Mouse (Mus musculus): Measurements from ENCODE around the gene Rsph3b.
"Not testable (repeated sequence)": the region's sequence is repeated elsewhere in the genome, so short reads cannot be mapped to it uniquely, and the experiment has no call there.

Rsph3b gene

DNA sequence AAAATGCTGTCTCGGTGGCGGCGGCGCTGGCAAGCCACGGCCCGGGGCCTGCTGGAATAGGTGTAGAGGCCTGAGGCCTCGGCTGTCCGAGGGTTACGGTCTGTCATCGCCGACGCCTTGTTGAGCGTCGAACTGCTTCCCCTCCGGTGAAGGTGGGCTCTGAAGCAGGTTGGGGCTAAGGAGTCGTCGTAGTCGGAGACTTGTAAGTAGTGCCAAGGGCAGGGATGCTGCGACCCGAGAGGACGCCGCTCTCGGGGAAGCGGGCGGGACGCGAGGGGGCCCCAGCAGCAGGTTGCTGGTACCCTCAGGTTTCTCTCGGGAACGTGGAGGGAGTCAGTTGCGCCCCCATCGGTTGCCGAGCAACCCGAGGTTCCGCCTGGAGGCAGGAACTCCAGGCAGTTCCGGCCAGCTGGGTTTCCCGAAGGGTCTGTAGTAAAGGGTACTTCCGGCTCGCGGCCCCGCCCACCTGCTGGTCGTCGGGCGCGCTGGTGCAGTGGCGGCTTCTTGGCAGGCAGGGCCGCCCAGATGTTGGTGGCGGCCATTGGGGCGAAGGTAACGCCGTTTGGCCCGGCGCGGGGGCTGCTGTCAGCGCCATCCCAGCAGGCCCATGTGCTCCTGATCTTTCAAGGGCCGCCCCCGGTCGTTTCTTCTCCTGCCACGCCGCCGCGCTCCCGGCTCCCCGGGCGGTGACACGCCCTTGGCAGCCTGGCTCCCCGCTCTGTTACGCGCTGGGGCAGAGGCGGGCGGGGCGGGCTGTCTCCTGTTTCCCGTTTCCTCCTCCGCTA, at the start of gene Rsph3b:
Rsph3b (minus strand) TSS at position 699 of the 785 bp plus-strand sequence.
- peak; percentile 88 for DNase-seq (ENCODE audit: low spot score)

DNA sequence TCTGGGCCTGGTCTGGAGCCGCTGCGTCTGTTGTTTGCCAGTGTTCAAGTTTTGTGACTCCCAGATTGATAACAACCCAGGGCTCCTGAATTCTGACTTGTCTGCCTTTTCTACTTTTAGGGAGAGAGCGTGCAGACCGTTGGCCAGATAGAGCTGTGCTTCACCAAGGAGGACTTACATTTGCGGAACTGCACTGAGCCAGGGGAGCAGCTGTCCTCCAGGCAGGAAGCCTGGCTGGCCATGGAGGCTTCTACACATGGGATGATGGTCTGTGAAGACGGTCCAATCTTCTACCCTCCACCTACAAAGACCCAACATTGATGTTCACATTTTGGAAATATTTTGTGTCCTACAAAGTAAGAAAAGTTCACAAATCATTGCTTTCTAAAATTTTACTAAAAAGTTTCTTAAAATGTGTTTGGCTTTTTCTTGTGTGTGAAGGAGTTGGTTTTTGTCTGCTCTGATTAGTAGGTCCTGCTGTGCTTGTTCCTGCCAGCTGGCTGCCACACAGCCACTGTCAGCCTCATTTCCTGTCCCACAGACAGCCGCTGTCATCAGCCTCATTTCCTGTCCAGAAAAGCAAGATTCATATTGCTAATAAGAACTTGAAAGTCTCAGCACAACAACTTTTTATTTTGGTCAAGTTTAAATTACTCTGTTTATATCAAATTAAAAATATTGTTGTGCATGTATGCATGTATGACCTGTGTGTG, 49.5 kb upstream of the Rsph3b start:
- DNase-seq (ENCODE audit: low spot score): not testable (repeated sequence)

DNA sequence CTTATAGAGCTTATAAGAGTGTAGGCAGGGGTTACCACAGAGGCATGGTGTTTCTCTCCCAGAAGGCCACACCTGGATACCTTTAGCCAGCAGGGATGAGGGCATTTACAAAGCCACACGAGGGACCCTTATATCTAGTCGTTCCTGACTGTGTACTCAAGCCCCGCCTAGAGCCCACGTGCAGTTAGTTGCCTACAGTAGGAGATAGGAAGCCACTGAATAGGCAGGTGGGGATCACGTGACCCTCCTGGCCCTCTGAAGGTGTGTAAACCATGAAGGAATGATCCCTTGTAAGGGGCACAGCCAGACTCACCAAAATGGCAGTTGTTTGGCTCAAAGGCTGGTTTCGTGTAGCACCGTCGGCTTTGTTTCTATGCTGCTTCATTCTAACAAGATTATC, 48.3 kb upstream of the Rsph3b start:
- not testable (repeated sequence) for DNase-seq (ENCODE audit: low spot score)

DNA sequence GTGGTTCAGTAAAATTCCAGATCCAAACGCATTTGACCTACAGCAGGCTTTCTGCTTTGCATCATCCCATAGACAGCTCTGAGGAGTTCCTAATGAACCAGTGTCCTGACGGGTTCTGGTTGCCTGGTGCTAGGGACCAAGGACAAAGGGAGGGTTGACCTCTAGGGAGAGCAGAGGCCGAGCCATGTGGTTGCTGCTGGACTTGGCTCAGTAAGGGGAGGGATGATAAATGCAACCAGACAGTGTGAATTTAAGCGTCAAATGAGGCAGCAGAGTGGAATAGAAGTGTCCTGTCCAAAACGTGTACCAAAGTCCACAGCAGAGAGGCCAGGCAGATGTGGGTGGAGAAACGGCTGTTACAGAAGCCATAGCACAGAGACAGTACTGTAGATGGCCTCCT, 47.0 kb upstream of the Rsph3b start:
- DNase-seq (ENCODE audit: low spot score): not testable (repeated sequence)

DNA sequence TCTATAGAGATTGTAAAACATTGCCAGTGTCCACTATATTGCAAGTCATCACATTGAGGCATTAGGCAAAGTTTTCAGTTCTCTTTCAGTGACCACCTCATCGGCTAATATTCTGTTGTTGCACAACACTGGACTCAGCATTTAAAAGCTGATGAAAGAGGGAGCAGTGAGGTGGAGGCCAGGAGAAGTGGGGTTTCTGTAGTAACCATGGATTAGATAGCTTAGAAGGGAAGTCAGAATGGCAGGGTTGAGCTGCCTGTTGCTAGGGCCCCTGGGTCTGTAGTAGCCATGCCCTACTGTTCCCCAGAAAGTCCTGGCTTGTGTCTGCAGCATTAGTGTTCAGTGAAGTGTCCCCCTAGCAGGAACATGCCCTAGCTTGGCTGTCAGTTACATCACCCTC, 37.6 kb upstream of the Rsph3b start:
- DNase-seq (ENCODE audit: low spot score): not testable (repeated sequence)

DNA sequence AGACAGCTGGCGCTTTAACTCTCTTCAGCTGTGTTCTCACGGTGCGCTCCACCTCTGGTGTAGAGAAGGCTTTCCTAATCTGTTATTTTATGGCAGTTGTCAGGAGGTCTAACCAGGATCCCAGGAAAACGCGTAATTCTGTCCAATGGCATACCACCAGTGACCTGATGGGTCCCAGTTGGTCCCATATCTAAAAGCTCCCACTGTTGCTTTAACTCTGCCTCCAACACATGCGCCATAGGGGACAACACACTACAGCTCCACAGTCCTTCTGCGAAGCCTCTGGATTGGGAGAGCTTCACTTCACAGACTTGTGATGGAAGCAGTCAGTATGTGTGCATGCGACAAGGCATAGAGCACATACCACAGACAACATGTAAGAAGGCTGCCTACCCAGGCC, 31.7 kb upstream of the Rsph3b start:
- DNase-seq (ENCODE audit: low spot score): not testable (repeated sequence)

DNA sequence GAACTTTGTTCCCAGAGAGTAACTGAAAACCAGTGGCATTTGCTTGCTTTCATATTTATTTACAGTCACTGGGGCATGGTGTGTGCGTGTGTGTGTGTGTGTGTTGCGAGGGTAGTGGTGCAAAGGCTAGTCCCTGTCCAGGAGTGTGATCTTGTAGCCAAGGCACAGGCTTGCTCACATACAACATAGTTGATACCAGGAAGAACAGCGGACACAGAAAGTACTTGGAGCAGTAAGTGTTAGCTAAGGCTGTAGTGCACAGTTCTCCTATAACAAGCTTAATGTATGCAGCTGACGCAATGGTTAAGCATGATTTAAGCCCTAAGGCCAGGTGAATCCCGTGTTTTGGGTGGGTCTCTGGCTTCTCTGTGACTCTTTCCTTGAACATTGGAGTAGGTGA, 30.9 kb upstream of the Rsph3b start:
- DNase-seq (ENCODE audit: low spot score): not testable (repeated sequence)

DNA sequence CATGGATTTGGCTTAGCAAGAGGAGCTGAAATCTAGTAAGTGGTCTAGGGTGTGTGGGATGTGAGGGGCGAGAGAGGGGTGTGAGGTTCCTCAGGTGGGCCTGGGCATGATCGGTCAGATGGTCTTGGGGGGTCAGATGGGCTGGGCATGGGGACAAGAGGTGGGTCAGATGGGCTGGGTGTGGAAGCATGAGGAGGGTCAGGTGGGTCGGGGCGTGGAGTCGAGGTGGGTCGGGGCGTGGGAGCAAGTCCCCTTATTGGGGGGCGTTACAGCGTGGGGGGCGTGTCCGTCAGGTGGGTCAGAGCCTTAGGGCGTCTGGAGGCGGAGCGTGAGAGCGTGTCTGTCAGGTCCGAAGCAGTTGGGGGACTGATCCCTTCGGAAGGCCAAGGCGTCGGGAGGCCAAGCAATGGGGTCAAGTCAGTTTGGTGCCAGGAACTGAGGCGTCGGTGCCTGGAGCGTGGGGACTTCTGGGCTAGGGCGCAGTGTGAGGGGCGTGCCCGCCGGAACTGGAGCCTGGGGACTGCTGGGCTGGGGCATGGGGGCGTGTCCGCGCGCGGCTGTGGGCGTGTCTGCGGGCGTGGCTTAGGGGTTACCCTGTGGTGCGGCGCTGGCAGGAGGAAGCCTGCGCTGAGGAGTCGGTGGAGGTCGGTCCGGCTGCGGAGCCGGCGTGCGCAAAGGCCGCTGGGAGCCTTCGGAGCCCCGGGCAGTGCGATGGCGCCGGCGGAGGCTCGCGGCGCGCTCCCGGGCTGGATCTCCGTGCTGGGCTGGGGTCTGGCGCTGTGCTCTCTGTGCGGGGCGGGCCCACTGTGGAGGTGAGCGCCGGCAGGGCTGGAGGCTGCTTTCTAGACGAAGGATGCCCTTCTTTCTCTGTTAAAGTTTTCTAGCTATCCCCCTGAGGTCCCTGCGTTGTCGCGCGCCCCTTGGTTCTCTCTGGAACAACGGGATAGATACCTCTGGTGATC, 30.1 kb upstream of the Rsph3b start, which contains the start of gene Gm49721:
Gm49721 (plus strand) TSS at position 618 of the 962 bp plus-strand sequence.
- peak; percentile 69 for DNase-seq (ENCODE audit: low spot score)

DNA sequence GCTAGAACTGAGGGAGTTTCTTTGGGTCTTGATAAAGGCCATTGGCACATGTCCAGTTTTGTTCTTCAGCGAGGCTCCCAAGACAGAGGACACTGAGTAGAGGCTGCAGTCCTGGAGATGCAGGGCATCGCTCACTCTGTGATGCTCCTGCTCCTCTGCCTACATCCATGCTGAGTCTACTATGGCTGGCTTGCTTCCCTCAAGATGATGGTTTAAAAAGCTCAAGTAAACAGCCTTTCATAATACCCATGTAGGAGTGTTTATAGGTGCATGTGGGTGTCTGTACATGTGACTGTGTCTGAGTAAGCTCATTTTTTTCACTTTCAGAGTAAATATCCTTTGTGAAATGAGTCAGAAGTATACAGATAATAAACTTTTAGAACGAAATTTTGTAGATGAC, 26.5 kb upstream of the Rsph3b start:
- DNase-seq (ENCODE audit: low spot score): not testable (repeated sequence)

DNA sequence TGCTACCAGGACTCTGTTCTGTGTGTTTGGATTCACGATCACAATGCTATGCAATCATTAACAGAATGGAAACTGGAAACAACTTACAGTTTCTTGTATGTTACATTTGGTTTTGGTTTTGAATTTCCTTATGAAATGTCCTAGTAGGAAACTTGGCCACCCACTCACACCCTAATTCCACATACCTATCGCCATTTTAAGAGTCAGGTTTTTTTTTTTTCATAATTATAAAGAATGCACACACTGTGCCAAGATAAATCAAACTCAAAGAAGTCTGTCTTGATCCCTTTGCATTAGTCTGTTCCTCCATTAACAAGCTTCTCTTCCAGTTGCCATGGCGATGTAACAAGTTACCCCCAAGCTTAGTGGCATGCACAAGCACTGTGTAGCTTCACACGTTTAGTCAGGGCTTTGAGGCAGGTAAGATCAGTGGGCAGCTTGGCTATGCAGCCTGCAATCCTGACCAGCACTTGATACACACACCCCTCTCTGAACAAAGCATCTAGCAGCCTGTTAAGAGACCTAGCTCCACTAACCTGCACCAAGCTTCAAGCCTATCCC, 24.4 kb upstream of the Rsph3b start:
- not testable (repeated sequence) for DNase-seq (ENCODE audit: low spot score)

DNA sequence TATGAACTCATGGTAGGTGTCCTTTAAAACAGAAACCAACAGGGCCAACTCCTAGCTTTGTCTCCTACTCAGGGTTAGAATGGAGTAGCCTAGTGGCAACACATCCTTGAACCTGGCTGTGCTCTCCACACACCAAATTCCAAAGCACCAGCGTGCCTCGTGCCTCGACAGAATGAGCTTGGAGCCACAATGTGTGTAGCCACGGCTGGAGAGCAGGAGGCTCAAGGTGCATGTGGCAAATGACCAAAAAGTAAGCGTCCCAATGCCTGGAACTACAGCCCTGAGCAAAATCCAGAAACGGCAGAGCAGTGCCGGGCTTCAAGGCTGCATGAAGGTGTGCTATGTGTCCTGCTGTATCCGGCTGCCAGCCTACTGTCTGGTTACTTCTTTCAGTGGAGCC, 22.8 kb upstream of the Rsph3b start:
- not testable (repeated sequence) for DNase-seq (ENCODE audit: low spot score)

DNA sequence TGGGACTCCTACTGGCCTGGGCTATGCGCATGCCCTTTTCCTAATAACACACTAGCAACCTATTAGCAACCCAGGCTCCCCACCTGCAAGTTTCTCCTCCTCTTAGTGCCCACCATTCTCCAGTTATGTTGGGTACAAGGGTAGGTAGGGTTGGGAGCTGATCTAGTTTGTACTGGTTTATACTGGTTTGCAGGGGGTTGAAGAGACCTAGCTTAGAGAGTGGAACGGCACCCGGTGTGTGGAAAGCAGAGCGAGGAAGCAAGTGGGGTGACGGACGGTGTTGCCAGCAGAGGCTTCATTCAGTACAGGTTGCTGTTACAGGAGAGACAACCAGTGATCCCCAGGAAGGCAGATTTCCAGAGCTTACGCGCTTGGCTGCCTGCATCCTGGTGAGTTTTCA, 21.9 kb upstream of the Rsph3b start, which contains the start of gene Rnaset2b:
Rnaset2b (plus strand) TSS at position 301 of the 400 bp plus-strand sequence.
- not testable (repeated sequence) for DNase-seq (ENCODE audit: low spot score)

DNA sequence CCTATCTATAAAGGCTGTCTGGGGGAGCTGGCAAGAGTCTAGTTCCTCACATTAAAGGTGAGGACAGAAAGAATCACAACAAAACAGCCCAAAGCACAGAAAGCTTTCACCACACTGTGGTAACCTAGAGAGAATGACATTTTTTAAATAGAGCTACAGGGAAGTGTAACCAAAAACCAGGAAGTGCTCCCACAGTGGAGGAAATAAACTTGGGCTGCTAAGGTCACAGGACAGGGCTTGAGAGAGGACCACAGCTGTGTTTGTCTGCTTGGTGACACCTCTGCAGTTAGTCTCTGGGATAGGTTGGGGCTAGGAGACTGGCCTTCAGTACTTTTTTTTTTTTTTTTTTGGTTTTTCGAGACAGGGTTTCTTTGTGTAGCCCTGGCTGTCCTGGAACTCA, 19.2 kb upstream of the Rsph3b start:
- not testable (repeated sequence) for DNase-seq (ENCODE audit: low spot score)

DNA sequence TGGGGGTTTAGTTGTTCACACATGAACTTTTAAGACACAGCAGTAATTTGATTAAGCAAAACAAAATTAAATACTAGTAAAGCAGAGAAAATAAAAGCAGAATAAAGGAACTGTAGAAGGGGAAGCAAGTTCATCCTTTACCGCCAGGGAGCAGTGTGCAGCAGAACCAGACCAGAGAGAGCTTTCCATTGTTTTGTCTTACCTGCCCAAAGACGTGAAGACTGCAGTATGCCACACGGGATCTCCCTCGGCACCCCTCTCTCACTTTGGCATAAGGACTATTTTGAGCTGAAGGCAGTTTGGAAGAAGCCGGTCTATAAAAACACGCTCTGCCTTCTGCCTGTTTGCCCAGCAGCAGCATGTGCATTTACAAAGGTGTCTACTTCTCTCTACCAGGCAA, 16.9 kb upstream of the Rsph3b start:
- DNase-seq (ENCODE audit: low spot score): peak; percentile 32

DNA sequence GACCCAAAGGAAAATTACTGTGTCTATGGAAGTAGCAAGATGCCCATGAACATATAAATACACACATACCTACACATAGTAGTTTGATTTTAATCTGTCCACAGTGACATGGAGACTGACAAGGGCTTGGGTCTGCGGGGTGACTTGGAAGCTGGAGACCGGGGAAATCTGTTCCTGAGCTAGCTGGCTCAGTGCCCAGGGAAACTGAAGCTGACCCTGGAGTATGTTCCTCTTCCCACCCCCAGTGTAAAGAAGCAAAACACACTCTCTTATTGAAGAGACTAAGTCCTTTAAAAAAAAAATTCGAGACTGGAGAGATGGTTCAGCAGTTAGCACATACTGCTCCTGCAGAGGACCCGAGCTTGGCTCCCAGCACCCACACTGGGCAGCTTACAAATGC, 14.5 kb upstream of the Rsph3b start:
- not testable (repeated sequence) for DNase-seq (ENCODE audit: low spot score)

DNA sequence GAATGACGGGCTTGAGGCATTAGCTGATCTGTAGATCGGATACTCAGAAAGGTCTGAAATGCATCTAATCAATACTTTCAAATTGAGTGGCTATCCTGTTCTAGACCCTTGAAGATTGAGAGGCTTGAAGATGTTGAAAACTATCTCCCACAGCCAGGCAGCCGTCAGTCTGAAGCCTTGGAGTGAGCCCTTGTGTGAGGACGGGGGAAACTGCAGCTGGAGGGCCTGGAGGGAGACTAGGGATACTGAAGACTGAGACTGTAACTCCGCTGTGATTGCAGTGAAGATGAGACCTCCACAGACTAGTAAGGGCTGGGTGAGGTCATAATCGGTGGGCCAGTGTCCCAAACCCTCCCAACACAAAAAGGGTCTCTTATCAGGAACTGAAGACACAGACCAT, 13.9 kb upstream of the Rsph3b start:
- not testable (repeated sequence) for DNase-seq (ENCODE audit: low spot score)

DNA sequence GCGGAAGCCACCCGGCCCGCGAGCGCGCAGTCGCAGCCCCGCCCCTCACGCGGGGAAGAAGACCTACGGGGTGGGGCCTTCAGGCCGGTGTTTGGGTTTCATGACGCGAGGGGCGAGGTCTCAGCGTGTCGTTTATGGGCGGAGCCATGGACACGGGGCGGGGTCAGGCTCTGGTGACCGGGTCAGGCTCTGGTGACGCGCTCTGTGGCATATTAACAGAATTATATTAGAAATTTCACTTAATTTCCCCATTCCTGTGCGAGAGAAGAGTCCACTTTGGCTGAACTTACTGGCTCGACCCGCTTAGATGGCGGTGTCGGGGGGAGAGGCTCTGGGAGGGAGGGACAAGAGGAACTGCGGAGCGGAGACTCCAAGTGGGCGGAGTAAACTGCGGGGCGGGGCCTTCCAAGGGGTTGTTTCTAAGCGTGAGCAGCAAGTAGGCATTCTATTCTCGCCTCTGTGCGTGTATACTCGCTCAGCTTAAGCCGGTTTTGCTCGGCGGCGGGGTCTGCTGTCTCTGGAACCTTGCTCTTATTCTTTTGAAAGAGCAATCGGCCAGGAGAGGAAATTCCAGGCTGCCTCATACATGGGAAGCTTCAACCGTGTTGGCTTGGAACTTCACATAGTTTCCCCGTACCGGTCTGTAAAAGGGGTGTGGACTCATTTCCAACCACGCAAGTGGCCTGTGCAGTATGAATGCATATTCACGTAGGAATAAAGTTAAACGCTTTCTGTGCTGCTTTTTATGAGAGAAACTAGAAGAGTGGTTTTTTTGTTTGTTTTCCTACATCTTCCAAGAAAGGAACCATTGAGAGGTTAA, 12.9 kb upstream of the Rsph3b start:
- DNase-seq (ENCODE audit: low spot score): not testable (repeated sequence)

DNA sequence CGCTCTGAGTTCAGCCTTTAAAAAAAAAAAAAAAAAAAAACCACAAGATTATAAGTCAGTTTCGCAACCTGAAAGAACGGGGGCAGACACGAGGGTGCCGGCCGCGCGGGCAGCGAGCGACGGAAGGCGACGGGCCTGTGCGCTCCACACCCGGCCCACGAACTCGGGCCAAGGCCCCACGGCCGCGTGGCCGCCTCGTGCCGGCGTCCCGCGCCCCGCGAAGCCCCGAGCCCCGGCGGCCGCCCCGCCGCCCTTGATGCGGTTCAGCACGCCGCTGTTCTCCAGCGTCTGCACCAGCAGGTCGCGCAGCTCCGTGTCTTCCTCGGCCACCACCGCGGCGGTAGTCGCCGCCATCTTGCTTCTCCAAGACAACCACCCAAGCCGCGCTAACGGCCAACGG, 12.3 kb upstream of the Rsph3b start, which contains the start of gene Tagap1:
Tagap1 (minus strand) TSS at position 381 of the 400 bp plus-strand sequence.
- peak; percentile 20 for DNase-seq (ENCODE audit: low spot score)

DNA sequence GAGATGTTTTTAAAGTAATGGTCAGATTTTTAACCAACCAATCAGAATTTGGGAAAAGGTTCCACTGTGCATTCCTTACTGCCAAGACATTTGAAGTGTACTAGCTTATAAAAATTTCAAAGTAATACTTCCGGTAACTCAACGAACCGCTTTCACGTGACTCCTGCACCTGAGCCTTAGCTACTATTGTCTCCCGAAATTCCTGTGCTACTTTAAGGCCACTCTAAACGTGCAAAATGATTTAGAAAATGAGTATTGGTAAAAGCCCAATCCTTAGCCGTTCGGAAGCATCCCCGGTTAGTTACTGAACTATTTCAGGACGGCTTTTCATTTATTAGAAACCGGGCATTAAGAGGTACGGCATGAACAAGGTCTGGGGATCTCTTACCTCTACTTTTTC, 11.9 kb upstream of the Rsph3b start:
- not testable (repeated sequence) for DNase-seq (ENCODE audit: low spot score)

DNA sequence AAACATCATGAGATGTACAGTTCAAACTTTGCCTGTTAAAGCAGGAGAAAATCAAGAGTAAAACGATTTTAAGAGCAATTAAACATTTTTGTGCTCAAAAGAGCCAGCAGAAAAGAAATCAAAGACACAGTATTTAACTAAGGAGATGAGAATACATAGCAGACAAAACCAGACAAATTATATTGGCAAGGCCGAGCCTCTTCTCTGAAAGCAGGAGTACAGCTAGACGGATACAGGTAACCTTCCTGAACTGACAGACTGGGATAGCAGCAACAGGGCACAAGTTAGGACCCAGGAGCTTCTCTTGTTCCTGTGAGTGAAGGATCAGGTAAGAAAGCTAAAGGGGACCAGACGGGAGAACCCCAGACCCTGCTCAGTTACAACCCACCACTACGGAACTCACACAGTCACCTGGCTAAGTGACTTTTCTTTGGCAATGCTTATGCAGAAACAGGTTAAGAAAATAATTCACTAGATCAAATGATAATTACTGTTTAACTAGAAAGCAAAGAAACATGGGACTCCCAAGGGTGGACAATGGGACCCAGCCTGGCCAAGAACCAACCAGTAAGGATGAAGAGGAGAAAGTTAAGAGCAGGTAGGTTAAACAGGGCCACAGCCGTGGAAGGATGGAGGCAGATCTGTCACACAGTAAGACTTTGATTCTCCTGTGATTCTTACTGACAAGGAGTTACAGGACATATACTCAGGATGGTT, 11.2 kb upstream of the Rsph3b start:
- not testable (repeated sequence) for DNase-seq (ENCODE audit: low spot score)

Measured in lung, postnatal 25 days (tissue).